Mouse (Mus musculus): ENCODE measurements around the gene Rmnd5b.

Gene Rmnd5b

DNA sequence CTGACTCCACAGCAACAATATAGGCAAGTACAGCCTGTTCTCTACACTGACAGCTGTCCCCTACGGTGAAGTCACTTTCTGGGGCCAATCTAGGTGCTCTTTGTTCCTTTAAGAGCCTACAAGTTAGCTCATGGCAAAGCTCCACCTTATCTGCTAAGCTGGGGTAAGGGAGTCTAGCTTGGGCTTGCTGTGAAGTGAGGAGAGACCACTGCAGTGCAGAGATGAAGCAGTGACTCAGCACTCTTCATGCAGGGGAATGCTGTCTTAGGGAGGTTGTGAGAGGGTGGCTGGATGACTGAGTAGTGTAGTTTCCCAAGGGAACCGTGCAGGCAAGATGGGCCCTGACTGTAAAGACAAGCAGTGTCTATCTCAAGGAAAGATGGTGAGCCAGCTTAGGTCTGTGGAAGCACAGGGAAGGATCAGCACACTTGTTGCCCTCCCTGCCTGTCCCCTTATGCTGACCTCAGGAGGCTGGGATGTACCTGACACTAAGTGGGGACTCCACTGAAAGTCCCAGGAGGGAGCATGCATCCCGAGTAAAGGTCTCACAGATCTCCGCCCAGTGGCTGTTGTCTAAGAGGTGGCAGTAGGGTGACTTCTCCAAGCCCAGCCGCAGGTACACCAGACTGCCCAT, 10.4 kb downstream of the Rmnd5b start:
- in situ Hi-C loops (cut with MboI; ENCODE audit: low sequenced_read_pairs) = no loop called here

DNA sequence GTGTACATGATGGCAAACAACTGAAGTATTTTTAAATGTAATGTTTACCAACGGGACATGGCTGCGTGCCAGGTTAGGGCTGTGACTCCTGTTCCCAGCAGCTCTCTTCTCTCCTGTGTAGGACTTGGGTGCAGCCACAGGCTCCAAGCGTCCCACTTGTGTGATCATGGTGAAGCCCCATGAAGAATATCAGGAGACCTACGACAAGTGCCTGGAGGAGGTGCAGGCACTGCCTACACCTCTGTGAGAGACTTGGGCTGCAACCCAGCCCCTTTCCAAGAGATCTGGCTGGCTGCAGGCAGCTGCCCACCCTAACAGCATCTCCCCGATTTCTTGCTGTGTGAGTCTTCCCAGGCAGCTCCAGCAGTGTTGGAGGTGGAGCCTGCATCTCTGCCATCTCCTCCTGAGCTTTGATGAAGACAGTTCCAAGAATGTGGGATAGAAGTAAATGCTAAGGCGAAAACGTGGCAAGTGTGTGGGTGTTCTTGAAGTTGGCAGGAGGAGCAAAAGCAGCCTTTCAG, 12.7 kb downstream of the Rmnd5b start:
- in situ Hi-C loops (cut with MboI; ENCODE audit: low sequenced_read_pairs) = no loop called here

DNA sequence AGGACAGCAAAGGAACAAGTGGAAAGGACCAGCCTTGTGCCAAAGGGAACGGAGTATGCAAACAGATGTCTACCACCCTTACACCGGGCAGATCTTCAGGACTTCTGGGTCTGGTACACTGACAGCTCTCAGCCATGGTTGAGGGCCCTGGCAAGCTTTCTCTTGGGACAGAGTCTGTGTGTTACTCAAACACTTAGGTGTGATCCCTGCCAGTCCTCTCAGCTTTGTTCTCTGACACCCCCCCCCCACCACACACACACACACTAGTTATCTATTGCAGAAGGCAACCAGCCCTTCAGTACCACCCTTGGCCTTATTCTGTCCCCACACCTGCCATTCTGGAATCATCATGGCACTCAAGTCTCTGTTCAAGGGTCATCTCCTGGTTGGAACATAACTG, 13.9 kb downstream of the Rmnd5b start:
- in situ Hi-C loops (cut with MboI; ENCODE audit: low sequenced_read_pairs) = no loop called here

DNA sequence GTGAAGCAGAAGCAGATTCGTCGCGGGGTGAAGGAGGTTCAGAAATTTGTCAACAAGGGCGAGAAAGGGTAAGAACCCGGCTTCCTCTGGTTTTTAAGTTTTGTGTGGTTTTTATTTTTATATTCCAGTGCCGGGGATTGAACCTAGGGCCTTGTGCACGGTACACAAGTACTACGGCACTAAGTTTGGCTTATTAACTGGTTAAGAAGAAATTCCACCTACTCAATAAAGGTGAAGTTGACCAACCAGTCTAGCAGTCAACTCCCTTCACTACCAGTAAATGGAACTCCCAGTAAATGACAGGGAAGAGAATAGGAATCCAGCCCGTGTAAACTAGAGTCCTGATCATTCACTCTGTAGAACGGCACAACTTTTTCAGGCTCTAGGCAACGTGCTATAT, 15.6 kb downstream of the Rmnd5b start:
- in situ Hi-C loops (cut with MboI; ENCODE audit: low sequenced_read_pairs) = no loop called here

DNA sequence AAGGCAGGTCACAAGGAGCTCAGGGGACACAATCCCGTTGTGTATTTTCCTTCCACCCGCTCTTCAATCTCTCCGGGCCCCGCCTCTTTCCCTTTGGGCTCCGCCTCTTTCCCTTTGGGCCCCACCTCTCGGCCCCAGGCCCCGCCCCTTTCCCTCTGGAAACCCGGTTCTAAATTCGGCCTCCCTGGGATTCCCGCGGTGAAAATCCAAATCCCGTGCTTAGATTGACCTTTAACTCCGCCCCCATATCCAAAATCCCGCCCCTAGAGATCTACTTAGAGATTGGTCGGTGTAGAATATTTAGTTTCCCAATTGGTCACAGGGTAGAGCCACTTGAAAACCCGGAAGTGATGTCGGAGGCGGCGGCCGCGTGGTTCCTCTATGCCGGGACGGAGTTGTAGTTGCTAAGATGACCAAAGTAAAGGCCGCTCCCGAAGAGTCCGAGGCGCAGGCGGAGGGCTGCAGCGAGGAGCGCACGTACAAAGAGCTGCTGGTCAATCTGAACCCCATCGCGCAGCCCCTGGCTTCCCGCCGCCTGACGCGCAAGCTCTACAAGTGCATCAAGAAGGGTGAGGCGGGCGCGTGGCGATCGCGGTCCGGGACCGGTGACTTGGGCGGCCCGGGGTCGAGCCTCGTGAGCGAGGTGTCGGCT, 16.2 kb downstream of the Rmnd5b start, which contains the start of gene Nhp2:
Gene Nhp2, plus strand, starts transcription at position 327 of the 652 bp plus-strand sequence.
- in situ Hi-C loops (cut with MboI; ENCODE audit: low sequenced_read_pairs) = loop anchor here (10.0 kb wide), 1 partner anchor 65 kb away; the partner anchor contains the start of gene 0610009B22Rik

DNA sequence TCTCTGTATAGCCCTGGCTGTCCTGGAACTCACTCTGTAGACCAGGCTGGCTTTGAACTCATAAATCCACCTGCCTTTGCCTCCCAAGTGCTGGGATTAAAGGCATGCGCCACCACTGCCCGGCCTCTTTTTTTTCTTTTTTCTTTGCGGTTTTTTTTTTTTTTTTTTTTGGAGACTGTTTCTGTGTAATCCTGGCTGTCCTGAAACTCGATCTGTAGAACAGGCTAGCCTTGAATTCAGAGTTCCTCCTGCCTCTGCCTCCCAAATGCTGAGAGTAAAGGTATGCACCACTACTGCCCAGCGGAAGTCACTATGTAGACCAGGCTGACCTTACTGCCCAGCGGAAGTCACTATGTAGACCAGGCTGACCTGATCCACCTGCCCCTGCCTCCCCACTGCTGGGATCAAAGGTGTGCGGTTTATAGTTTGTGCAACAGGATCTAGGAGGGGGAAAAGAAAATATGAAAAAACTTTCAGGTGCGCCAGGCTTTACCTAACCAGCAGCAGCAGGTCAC, 16.7 kb downstream of the Rmnd5b start:
- in situ Hi-C loops (cut with MboI; ENCODE audit: low sequenced_read_pairs) = loop anchor here (10.0 kb wide), 1 partner anchor 66 kb away; the partner anchor contains the start of gene 0610009B22Rik

DNA sequence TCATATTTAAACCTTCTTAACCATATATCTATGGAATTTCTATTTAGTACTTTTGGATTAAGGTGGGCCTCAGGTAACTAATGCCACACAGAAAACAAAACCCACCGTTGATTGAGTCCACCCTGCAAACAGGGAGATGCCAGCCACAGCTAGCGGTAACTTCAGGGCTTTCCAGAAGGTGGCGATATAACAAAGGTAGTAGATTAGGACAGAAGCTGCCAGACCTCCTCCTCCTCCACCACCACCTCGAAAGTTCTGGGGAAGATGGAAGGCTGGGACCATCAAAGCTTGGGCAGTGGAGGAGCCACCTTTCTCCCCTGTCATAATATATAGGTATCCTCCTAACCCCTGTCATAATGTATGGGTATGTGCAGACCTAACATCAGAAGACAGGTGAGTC, 18.0 kb downstream of the Rmnd5b start:
- in situ Hi-C loops (cut with MboI; ENCODE audit: low sequenced_read_pairs) = loop anchor here (10.0 kb wide), 1 partner anchor 67 kb away; the partner anchor contains the start of gene 0610009B22Rik

DNA sequence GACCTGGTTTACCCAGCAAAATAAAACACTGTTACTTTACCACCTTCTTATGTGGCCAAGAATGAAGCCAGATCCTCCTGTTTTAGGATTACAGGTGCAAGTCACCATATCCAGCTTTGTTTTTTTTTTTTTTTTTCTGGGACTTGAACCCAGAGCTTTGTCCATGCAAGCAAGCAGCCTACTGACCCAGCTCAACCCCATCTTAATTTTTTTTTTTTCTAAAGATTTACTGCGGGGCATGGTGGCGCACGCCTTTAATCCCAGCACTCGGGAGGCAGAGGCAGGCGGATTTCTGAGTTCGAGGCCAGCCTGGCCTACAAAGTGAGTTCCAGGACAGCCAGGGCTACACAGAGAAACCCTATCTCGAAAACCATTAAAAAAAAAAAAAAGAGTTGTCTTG, 19.6 kb downstream of the Rmnd5b start:
- in situ Hi-C loops (cut with MboI; ENCODE audit: low sequenced_read_pairs) = loop anchor here (10.0 kb wide), 1 partner anchor 69 kb away; the partner anchor contains the start of gene 0610009B22Rik

DNA sequence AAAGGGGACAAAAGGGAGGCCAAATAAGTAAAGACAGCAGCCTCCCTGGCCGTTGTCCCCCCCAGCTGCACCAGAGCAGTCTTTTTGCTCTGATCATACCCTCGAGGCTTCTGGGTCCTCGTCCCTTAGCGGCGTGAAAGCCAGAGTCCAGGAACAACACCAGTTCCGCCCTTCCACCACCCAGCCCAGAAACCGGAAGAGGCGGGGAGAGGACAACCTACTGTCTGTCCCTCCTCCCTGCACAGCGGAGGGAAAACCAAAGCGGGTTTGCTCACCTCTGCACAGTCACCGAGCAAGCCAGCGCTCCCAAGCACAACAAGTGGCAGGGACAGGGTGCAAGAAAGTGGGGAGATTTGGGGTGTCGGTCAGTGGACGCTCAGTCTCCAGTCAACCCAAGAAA, 20.1 kb downstream of the Rmnd5b start:
- in situ Hi-C loops (cut with MboI; ENCODE audit: low sequenced_read_pairs) = loop anchor here (10.0 kb wide), 1 partner anchor 69 kb away; the partner anchor contains the start of gene 0610009B22Rik

DNA sequence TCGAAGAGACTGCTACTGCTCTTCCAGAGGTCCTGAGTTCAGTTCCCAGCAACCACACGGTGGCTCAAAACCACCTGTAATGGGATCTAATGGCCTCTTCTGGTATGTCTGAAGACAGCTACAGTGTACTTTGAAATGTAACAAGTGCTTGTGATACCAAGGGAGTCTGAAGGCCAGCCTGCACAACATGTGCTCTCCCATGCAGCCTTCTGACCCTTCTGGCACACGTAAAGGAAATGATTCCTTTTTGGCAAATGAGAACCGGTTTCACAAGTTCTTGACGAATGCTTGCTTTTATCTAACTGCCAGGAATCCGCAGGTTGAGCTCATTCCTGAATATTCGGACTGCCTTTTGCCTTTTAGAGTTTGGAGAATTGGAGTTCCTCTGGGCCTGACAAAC, 20.6 kb downstream of the Rmnd5b start:
- in situ Hi-C loops (cut with MboI; ENCODE audit: low sequenced_read_pairs) = loop anchor here (10.0 kb wide), 1 partner anchor 70 kb away; the partner anchor contains the start of gene 0610009B22Rik

DNA sequence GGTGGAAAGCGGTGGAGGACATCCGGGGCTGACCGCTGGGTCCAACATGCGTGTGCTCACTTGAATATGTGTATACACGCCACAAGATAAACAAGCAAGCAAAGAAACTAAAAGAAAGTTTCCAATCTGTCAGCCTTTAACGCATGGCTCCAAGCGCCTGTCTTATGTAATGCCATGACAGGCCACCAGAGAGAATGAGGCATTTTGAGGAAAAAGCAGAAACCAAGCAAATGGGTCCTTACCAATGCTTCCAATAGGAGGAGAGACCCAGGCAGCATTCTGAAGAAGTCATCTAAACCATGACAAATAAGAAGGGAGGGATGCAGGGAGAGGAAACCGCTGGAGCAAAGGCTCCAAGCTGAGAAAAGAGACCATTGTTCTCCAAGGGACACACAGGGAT, 21.4 kb downstream of the Rmnd5b start:
- in situ Hi-C loops (cut with MboI; ENCODE audit: low sequenced_read_pairs) = loop anchor here (10.0 kb wide), 1 partner anchor 71 kb away; the partner anchor contains the start of gene 0610009B22Rik

DNA sequence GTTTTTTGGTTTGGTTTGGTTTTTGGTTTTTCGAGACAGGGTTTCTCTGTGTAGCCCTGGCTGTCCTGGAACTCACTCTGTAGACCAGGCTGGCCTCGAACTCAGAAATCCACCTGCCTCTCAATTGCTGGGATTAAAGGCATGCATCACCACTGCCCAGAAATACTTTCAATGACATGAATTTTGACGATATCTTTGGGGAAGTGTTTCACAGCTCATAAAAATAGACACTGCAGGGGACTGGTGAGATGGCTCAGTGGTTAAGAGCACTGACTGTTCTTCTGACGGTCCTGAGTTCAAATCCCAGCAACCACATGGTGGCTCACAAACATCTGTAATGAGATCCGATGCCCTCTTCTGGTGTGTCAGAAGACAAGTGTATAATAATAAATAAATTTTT, 25.8 kb downstream of the Rmnd5b start:
- in situ Hi-C loops (cut with MboI; ENCODE audit: low sequenced_read_pairs) = loop anchor here (10.0 kb wide), 1 partner anchor 75 kb away; the partner anchor contains the start of gene 0610009B22Rik

DNA sequence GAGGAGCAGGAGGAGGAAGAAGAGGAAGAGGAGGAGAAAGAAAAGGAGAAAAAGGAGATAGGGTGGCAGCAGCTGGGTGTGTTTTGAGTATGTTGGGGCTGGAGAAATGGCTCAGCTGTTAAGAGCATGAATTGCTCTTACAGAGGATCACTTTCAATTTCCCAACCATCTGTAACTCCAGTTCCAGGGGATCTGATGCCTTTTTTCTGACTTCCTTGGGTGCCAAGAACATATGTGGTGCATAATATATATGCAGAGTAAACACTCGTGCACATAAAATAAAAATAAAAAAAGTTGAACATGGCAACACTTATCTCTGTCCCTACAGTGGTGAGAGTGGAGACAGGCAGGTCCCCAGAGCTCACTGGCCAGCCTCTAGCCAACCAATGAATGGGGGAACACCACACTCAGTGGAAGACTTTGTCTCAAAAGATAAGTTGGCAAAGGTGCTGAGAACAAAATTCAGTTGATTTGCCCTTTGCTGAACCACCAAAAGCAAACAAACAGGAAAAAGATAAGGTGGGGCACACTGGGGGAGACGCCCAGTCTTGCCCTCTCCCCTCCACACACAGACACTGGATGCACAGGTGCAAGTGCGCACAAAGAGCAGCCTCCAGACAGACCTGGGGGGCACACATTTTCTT, 26.3 kb downstream of the Rmnd5b start:
- in situ Hi-C loops (cut with MboI; ENCODE audit: low sequenced_read_pairs) = no loop called here

DNA sequence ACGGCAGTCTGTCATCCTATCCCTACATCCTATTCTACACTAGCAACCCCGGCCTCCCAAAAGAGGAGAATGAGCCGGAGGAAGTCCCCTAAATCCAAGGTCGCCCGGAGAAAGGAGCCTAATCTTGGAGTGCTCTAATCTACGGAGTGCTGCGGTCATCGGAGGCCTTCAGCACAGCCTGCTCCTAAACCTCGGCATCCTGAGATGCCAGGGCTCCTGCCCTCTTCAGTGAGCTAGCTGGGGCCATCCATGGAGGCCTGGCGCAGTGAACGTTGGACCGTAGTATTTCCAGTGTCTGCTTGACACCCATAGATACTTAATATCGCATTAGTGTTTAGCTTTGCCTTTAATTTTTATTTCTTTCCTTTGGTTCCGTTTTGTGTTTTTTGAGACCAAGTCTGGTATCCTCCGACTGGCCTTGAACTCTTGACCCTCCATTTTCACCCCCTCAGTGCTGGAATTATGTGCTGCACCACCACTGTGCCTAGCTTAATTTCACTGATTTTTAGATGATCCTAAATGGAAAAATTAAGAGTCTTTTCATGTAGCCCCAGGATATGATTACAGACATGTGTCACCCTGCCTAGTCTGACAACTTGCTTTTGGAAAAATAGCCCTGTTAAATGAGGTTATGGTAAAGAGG, 28.5 kb downstream of the Rmnd5b start:
- in situ Hi-C loops (cut with MboI; ENCODE audit: low sequenced_read_pairs) = no loop called here

DNA sequence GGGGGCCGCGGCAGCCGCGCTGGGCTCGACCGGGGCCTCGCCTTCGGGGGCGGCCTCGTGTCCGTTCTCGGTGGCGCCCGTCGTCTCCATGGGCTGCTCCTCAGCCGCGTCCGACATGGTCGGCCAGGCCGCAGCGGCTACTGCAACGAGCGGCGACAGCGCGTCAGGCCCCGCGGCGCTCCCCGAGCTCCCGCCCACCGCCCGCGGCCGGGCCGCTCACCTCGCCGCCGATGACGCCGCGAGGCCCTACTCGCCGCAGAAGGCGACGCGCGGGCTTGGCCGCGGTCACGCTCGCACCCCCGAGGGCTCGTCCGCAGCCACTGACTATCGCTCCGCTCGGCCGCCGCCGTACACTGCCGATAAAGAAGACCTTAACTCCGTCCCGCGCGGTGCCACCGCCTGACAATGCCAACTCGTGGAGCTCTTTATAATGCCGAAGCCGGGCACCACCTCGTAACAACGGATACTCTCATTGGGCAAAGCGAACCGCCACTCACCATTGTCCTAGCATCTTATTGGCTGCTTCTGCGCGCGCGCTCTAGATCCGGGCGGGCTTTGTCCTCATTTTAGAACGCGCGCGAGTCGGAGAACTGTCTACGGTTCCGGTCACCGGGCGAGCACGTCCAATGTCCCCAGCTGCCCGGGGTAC, 29.1 kb downstream of the Rmnd5b start, which contains the start of gene Hnrnpab:
Gene Hnrnpab, minus strand, starts transcription at position 401 of the 649 bp plus-strand sequence.
- in situ Hi-C loops (cut with MboI; ENCODE audit: low sequenced_read_pairs) = no loop called here

DNA sequence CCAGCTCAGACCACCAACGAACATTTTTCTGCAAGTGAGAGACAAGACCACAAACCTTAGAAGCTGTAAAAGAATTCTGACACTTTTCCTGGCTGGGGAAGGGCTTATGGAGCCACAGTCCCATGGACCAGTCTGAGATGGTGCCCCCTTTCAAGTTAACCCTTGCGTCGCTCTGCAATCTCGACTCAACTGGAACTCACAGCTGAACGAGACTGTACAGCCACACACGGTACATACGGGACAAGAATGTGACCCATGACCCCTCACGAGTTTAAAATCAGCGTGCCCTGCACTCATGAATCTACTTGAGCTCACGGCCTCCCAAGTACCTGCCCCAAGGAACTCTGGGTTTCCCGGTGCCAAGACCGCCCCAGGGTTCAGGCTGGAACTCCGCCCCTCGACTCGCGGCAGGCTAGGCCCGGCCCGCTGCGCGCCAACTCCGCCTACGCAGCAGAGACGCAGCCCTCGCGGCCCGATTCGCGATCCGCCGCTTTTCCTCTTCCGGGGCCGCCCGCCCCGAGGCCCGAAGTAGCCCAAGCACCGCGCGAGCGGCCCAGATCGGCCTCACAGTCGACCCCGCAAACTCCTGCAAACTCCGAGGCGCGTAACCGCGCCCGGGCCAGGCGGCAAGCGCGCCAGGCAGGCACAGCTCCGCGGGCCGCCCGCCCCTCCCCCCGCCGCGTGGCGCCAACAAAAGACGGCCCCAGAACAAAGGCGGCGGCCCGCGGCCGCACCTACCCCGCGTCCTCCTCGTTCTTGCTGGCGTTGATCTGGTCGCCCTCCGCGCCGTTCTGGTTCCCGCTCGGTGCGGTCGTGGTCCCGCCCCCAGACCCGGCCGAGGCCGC, 29.9 kb downstream of the Rmnd5b start:
- in situ Hi-C loops (cut with MboI; ENCODE audit: low sequenced_read_pairs) = no loop called here

DNA sequence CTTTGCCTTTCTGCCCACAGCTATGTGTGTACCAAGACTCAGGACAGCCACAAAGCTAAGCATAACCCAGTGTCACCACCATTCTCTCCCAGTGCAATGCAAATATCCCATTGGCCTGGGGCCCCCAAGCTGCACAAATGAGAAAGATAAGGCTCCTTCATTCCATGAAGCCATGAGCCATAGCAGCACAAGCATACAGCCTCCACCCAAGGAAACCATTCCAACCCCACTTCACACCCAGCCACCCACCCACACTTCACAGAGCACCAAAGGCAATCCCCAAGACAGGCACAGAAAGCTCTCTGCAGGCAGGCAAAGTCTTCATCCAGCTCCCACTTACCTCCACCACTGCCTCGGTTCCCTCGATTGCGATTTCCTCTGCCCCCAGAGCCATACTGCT, 33.4 kb downstream of the Rmnd5b start:
- in situ Hi-C loops (cut with MboI; ENCODE audit: low sequenced_read_pairs) = no loop called here

DNA sequence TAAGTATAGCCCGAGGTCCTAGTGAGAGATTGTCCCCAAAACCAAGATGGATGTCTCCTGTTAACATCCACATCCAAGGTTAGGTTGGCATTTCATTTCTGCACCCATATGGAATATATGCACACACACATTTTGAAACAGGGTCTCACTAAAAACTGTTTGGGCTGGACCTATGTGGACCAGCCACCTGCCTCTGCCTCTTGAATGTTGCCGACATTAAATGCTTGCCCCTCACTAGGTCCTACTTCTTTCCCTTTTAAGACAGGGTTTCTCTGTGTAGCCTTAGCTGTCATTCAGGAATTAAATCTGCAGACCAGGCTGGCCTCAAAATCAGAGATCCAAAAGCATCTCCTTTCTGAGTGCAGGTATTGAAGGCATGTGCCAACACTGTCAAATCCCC, 38.1 kb downstream of the Rmnd5b start:
- in situ Hi-C loops (cut with MboI; ENCODE audit: low sequenced_read_pairs) = no loop called here

DNA sequence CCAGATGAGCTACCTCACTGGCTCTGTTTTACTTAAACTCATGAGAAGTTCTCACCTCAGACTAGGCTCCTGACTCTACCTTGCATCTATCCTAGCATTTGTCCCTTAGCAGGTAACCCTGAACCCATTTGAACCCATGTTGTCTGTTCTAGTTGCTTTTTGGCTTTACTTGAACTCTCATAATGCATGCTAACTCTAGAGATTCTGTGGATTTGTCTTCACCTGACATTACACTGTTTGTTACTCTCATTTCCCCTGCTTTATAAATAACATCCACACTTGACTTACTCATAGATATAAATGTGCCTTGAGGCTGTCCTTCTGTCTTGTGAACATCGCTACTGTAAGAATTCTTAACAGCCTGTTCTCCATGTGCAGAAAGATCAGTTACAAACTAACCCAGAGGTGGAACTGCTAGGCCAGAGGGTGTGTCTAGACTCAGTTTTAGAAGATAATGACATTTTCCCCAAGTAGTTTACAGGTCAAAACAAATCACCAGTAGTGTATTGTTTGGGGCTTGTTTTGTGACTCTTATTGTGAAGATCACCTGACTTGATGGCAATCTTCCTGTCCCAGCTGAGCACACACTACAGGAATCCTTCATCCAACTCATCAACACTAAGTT, 40.1 kb downstream of the Rmnd5b start:
- in situ Hi-C loops (cut with MboI; ENCODE audit: low sequenced_read_pairs) = no loop called here
